Mouse (Mus musculus) MEL (cell line): ENCODE measurements around the gene Vamp2. TPM values are rescaled to one million over a fixed set of nuclear protein-coding genes. Genes with fewer than 3 reads are reported as not detected.

Experiments used
- DNase-seq: peaks from one replicate; pipeline ENCODE4 v3.0.0; 2011; ENCODE audit warnings: low read depth, low spot score
- H3K27ac ChIP-seq: 2 replicates; pipeline ENCODE4 v1.5.1; 2012; ENCODE audit warnings: low read depth, mild to moderate bottlenecking, control low read depth, low read length, moderate library complexity; ENCODE audit not compliant: control insufficient read depth
- H3K27me3 ChIP-seq, 2 experiments: fragments of 150-350 bp in 1 of 2; sonication (generic) in 1 of 2; 2 replicates each; pipeline ENCODE4 v1.6.1; 2012; ENCODE audit warnings: low read length in 2 of 2, mild to moderate bottlenecking in 2 of 2, improper control_type of control experiment in 1 of 2, moderate library complexity in 1 of 2; ENCODE audit not compliant: insufficient read depth in 2 of 2, control insufficient read depth in 1 of 2
- H3K36me3 ChIP-seq, 2 experiments: 2 replicates each; pipeline ENCODE4 v1.6.1; 2012 to 2014; ENCODE audit warnings: low read length in 2 of 2, improper control_type of control experiment in 1 of 2, inconsistent platforms in 1 of 2, mild to moderate bottlenecking in 1 of 2; ENCODE audit not compliant: insufficient read depth in 2 of 2, control insufficient read depth in 1 of 2
- H3K4me1 ChIP-seq, 2 experiments: fragments of 150-350 bp in 1 of 2; sonication (generic) in 1 of 2; 2 replicates each; pipeline ENCODE4 v1.6.1; 2012; ENCODE audit warnings: low read length in 2 of 2, improper control_type of control experiment in 1 of 2, mild to moderate bottlenecking in 1 of 2; ENCODE audit not compliant: insufficient read depth in 2 of 2, control insufficient read depth in 1 of 2
- H3K4me3 ChIP-seq, 2 experiments: fragments of 150-350 bp in 1 of 2; sonication (generic) in 1 of 2; 2 replicates each; pipeline ENCODE4 v1.5.1; 2012; ENCODE audit warnings: low read depth in 2 of 2, low read length in 2 of 2, mild to moderate bottlenecking in 2 of 2, moderate library complexity in 2 of 2, control low read depth in 1 of 2, improper control_type of control experiment in 1 of 2; ENCODE audit not compliant: control insufficient read depth in 1 of 2, insufficient read depth in 1 of 2
- H3K79me2 ChIP-seq: 2 replicates; pipeline ENCODE4 v1.6.1; 2012; ENCODE audit warnings: mild to moderate bottlenecking, low read length, moderate library complexity; ENCODE audit not compliant: control insufficient read depth, poor library complexity, insufficient read depth
- H3K9ac ChIP-seq: 2 replicates; pipeline ENCODE4 v1.6.1; 2012; ENCODE audit warnings: low read depth, mild to moderate bottlenecking, control low read depth, low read length, moderate library complexity; ENCODE audit not compliant: control insufficient read depth, poor library complexity, severe bottlenecking
- H3K9me3 ChIP-seq: fragments of 150-350 bp; sonication (generic); replicated peaks from 2 replicates; pipeline ENCODE4 v1.6.1; 2012; ENCODE audit warnings: mild to moderate bottlenecking, low read length, improper control_type of control experiment, moderate library complexity; ENCODE audit not compliant: insufficient read depth
- BHLHE40 ChIP-seq: IDR thresholded peaks from 2 replicates; pipeline ENCODE4 v1.6.1; 2012; ENCODE audit warnings: low read depth, mild to moderate bottlenecking, inconsistent platforms, low read length, improper control_type of control experiment, borderline replicate concordance
- CTCF ChIP-seq, 3 experiments: IDR thresholded peaks in 2 of 3; conservative IDR thresholded peaks in 1 of 3; 2 replicates each; pipeline ENCODE4 v1.5.1; 2011 to 2012; ENCODE audit warnings: low read length in 3 of 3, low read depth in 2 of 3, mild to moderate bottlenecking in 2 of 3, improper control_type of control experiment in 1 of 3, inconsistent platforms in 1 of 3, mixed read lengths in 1 of 3, moderate library complexity in 1 of 3; ENCODE audit not compliant: control insufficient read depth in 1 of 3, insufficient read depth in 1 of 3, poor library complexity in 1 of 3, severe bottlenecking in 1 of 3
- E2F4 ChIP-seq: IDR thresholded peaks from 2 replicates; pipeline ENCODE4 v1.6.1; 2011; ENCODE audit warnings: low read depth, low read length, improper control_type of control experiment, borderline replicate concordance
- ELF1 ChIP-seq: IDR thresholded peaks from 2 replicates; pipeline ENCODE4 v1.6.1; 2014; ENCODE audit warnings: low read depth, mild to moderate bottlenecking, inconsistent platforms, low read length, improper control_type of control experiment, moderate library complexity
- ETS1 ChIP-seq: IDR thresholded peaks from 2 replicates; pipeline ENCODE4 v1.6.1; 2012; ENCODE audit warnings: low read depth, mild to moderate bottlenecking, inconsistent platforms, low read length, improper control_type of control experiment, moderate library complexity
- GATA1 ChIP-seq: IDR thresholded peaks from 2 replicates; pipeline ENCODE4 v1.6.1; 2011; ENCODE audit warnings: low read depth, low read length, improper control_type of control experiment
- JUND ChIP-seq: IDR thresholded peaks from 2 replicates; pipeline ENCODE4 v1.6.1; 2011; ENCODE audit warnings: low read depth, mild to moderate bottlenecking, improper control_type of control experiment, low read length
- MAFK ChIP-seq: IDR thresholded peaks from 2 replicates; pipeline ENCODE4 v1.6.1; 2011; ENCODE audit warnings: low read depth, mild to moderate bottlenecking, low read length, improper control_type of control experiment, borderline replicate concordance
- MAZ ChIP-seq: IDR thresholded peaks from 2 replicates; pipeline ENCODE4 v1.6.1; 2012; ENCODE audit warnings: low read depth, mild to moderate bottlenecking, inconsistent platforms, low read length, improper control_type of control experiment
- MEF2A ChIP-seq: IDR thresholded peaks from 2 replicates; pipeline ENCODE4 v1.6.1; 2014; ENCODE audit warnings: low read depth, mild to moderate bottlenecking, inconsistent platforms, low read length, improper control_type of control experiment; ENCODE audit not compliant: poor library complexity, insufficient replicate concordance, severe bottlenecking; ENCODE audit errors: extremely low read depth
- MXI1 ChIP-seq: IDR thresholded peaks from 2 replicates; pipeline ENCODE4 v1.6.1; 2011; ENCODE audit warnings: mild to moderate bottlenecking, low read depth, low read length, improper control_type of control experiment
- MYC ChIP-seq: IDR thresholded peaks from 2 replicates; pipeline ENCODE4 v1.6.1; 2011; ENCODE audit warnings: low read depth, mild to moderate bottlenecking, low read length, improper control_type of control experiment, moderate library complexity
- NELFE ChIP-seq: IDR thresholded peaks from 2 replicates; pipeline ENCODE4 v1.6.1; 2011; ENCODE audit warnings: low read depth, low read length, improper control_type of control experiment
- NRF1 ChIP-seq: IDR thresholded peaks from 2 replicates; pipeline ENCODE4 v1.6.1; 2014; ENCODE audit warnings: low read depth, mild to moderate bottlenecking, inconsistent platforms, low read length, improper control_type of control experiment, moderate library complexity; ENCODE audit not compliant: poor library complexity, insufficient read depth, severe bottlenecking
- POLR2A ChIP-seq, 2 experiments: IDR thresholded peaks; 2 replicates each; pipeline ENCODE4 v1.6.1; 2011 to 2012; ENCODE audit warnings: low read length in 2 of 2, mild to moderate bottlenecking in 2 of 2, control low read depth in 1 of 2, improper control_type of control experiment in 1 of 2, low read depth in 1 of 2, moderate library complexity in 1 of 2; ENCODE audit not compliant: control insufficient read depth in 1 of 2, insufficient read depth in 1 of 2, poor library complexity in 1 of 2
- POLR2AphosphoS5 ChIP-seq: IDR thresholded peaks from 2 replicates; pipeline ENCODE4 v1.6.1; 2012; ENCODE audit warnings: low read depth, borderline replicate concordance, mild to moderate bottlenecking, inconsistent platforms, low read length, moderate library complexity, mixed read lengths
- TAL1 ChIP-seq: IDR thresholded peaks from 2 replicates; pipeline ENCODE4 v1.6.1; 2012; ENCODE audit warnings: mild to moderate bottlenecking, inconsistent platforms, low read length, moderate library complexity, mixed read lengths
- TBP ChIP-seq: IDR thresholded peaks from 2 replicates; pipeline ENCODE4 v1.8.0; 2011; ENCODE audit warnings: low read depth, low read length, improper control_type of control experiment
- USF1 ChIP-seq: IDR thresholded peaks from 2 replicates; pipeline ENCODE4 v1.6.1; 2014; ENCODE audit warnings: low read depth, mild to moderate bottlenecking, inconsistent platforms, low read length, improper control_type of control experiment, moderate library complexity
- USF2 ChIP-seq, 2 experiments: IDR thresholded peaks; 2 replicates each; pipeline ENCODE4 v1.6.1; 2011 to 2012; ENCODE audit warnings: improper control_type of control experiment in 2 of 2, low read length in 2 of 2, borderline replicate concordance in 1 of 2, inconsistent platforms in 1 of 2, low read depth in 1 of 2, mild to moderate bottlenecking in 1 of 2; ENCODE audit not compliant: insufficient read depth in 1 of 2
- ZC3H11A ChIP-seq: IDR thresholded peaks from 2 replicates; pipeline ENCODE4 v1.6.1; 2012; ENCODE audit warnings: low read depth, mild to moderate bottlenecking, inconsistent platforms, low read length, improper control_type of control experiment
- ZMIZ1 ChIP-seq: IDR thresholded peaks from 2 replicates; pipeline ENCODE4 v1.6.1; 2012; ENCODE audit warnings: low read depth, mild to moderate bottlenecking, inconsistent platforms, low read length, improper control_type of control experiment, moderate library complexity
- ZNF384 ChIP-seq: IDR thresholded peaks from 2 replicates; pipeline ENCODE4 v1.6.1; 2012; ENCODE audit warnings: low read depth, mild to moderate bottlenecking, inconsistent platforms, low read length, improper control_type of control experiment
- polyA plus RNA-seq, 2 experiments: library from polyadenylated mRNA; stranded (reverse) in 1 of 2; unstranded in 1 of 2; fragments of >175 nt in 1 of 2; fragments of >200 nt in 1 of 2; gene quantifications; 2 replicates each; pipeline versions ENCODE4 v1.2.1 to v1.2.4; 2012; ENCODE audit warnings: low replicate concordance in 2 of 2, low read depth in 1 of 2; ENCODE audit not compliant: insufficient read length in 2 of 2, insufficient read depth in 1 of 2, missing spikeins in 1 of 2
- total RNA-seq: library from RNA; depleted of rRNA; stranded (reverse); fragments of 300-350 nt; gene quantifications from 2 replicates; pipeline ENCODE4 v1.2.3, GENCODE M21; 2012

Vamp2 gene
- total and polyA plus RNA-seq, 3 experiments, result 3.3 to 28.9 TPM; not detected in 1

GRCm38 (mm10) chr11:69064259-69065133 lies 23.8 kb upstream of the Vamp2 start (continued):
- no peak for TF ChIP-seq POLR2AphosphoS5
- no peak for TF ChIP-seq TAL1
- no peak for TF ChIP-seq ELF1
- 0 out of 2 replicates have a peak, but pooled peaks have one; percentile 25 for TF ChIP-seq USF1

GRCm38 (mm10) chr11:69065394-69065925 lies 22.8 kb upstream of the Vamp2 start:
- Histone ChIP-seq H3K4me1 (peaks cover 0 to 8% of the 10 kb centered on the region in 2 experiments; a peak in 2 of 4 replicates), H3K36me3 (peaks cover 0 to 5% of the 10 kb centered on the region in 2 experiments; a peak in 1 of 4 replicates), H3K27me3 (no peaks in the 10 kb centered on the region), H3K79me2 (peaks cover 3% of the 10 kb centered on the region; the same call in 1 of the 2 replicates), H3K9ac (peak overlapping the region; percentile 63), H3K27ac (peak overlapping the region; percentile 61), H3K9me3 (no peaks in the 10 kb centered on the region), H3K4me3 (peak overlapping the region; percentile 49 to 50)
- peak; percentile 81 for TF ChIP-seq ZNF384
- TF ChIP-seq MAFK, result no peak
- peak; percentile 95 for TF ChIP-seq TBP
- no peak for TF ChIP-seq ZC3H11A
- no peak for TF ChIP-seq ETS1
- 0 out of 2 replicates have a peak, but pooled peaks have one; percentile 13 for TF ChIP-seq MYC
- TF ChIP-seq MXI1, result no peak
- TF ChIP-seq GATA1, result no peak
- DNase-seq, result peak; percentile 90

- peak overlapping the region; percentile 49 to 50 for H3K4me3 ChIP-seq
- H3K79me2 ChIP-seq, result peaks cover 5% of the 10 kb centered on the region; the same call in 1 of the 2 replicates
- peak overlapping the region; percentile 61 for H3K27ac ChIP-seq
- H3K9ac ChIP-seq, result peak overlapping the region; percentile 63
- H3K4me1 ChIP-seq, result peaks cover 0 to 8% of the 10 kb centered on the region in 2 experiments; a peak in 1 of 4 replicates
- peak; percentile 90 for DNase-seq
- H3K9me3 ChIP-seq, result no peaks in the 10 kb centered on the region
- no peaks in the 10 kb centered on the region for H3K27me3 ChIP-seq
- peaks cover 0 to 4% of the 10 kb centered on the region in 2 experiments; a peak in 1 of 4 replicates for H3K36me3 ChIP-seq
- no peak for TF ChIP-seq MEF2A
- peak; percentile 57 for TF ChIP-seq NELFE
- no peak for TF ChIP-seq JUND
- no peak; the same call in 1 of the 2 replicates for TF ChIP-seq BHLHE40
- no peak for TF ChIP-seq CTCF (IDR thresholded peaks at IDR 0.05 in 2 of 3, conservative IDR thresholded peaks at IDR 0.05 in 1 of 3; ENCODE audit: control insufficient read depth in 1 of 3, insufficient read depth in 1 of 3, low read depth in 2 of 3, low read length in 3 of 3, poor library complexity in 1 of 3, severe bottlenecking in 1 of 3)
- TF ChIP-seq USF2 (IDR thresholded peaks at IDR 0.05; ENCODE audit: borderline replicate concordance in 1 of 2, insufficient read depth in 1 of 2, low read depth in 1 of 2, low read length in 2 of 2), result no peak
- no peak for TF ChIP-seq ZNF384
- TF ChIP-seq E2F4, result peak; percentile 60; the same call in 1 of the 2 replicates
- TF ChIP-seq MXI1, result peak; percentile 98
- peak; percentile 97 for TF ChIP-seq MYC
- no peak for TF ChIP-seq ZMIZ1
- no peak for TF ChIP-seq MAZ
- peak; percentile 44 to 67; a peak in 3 of 4 replicates for TF ChIP-seq POLR2A (IDR thresholded peaks at IDR 0.05; ENCODE audit: control insufficient read depth in 1 of 2, insufficient read depth in 1 of 2, low read depth in 1 of 2, low read length in 2 of 2, poor library complexity in 1 of 2)
- no peak for TF ChIP-seq ELF1
- no peak for TF ChIP-seq ZC3H11A
- no peak for TF ChIP-seq NRF1
- TF ChIP-seq ETS1, result no peak
Measured at GRCm38 (mm10) chr11:69066163-69066861, 22.0 kb upstream of the Vamp2 start.
